Mouse (Mus musculus) adrenal gland, postnatal 14 days (tissue): ENCODE measurements around the gene Tagln. TPM values are rescaled to one million over a fixed set of nuclear protein-coding genes. Genes with fewer than 3 reads are reported as not detected.

Experiments
- DNase-seq: peaks from one replicate; pipeline ENCODE4 v3.0.0; 2021; ENCODE audit warnings: mixed read lengths
- total RNA-seq: library from RNA; stranded (reverse); gene quantifications from 2 replicates; pipeline ENCODE4 v1.2.3, GENCODE M21; 2021

Tagln gene
- total RNA-seq, 1 experiment from 2014 or later, result 57.9 TPM

DNA sequence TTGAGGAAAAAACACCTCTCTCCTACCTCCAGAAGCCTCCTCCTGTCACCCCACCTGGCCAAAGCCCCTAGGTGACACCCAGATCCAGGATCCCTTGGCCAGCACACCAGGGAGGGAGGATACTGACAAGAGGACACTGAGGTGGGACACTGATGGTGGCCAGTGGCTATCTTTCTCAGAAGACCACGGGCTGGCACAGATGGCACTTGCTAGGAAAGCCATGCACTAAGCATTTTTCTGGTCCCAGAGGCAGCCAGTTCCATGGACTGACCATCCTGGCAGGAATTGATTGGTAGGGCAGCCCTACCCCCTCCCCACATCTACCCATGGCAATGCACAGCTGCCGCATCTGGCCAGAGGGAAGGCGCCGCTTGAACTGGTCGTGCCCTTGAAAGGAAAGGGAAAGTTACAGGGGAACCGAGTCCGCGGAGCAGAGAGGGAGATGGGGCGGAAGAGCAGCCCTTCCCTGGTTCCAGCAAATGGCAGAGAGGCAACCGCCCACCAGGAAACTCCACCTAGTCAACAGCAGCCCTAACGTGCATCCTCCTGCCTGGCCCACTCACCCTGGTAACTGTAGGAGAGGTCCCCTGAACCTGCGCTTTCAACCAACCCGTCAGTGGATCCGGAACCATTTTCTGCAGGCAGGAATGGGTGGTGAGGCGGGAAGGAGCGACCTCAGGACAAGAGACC is 10.5 kb upstream of the Tagln start:
- DNase-seq, result peak; percentile 2

DNA sequence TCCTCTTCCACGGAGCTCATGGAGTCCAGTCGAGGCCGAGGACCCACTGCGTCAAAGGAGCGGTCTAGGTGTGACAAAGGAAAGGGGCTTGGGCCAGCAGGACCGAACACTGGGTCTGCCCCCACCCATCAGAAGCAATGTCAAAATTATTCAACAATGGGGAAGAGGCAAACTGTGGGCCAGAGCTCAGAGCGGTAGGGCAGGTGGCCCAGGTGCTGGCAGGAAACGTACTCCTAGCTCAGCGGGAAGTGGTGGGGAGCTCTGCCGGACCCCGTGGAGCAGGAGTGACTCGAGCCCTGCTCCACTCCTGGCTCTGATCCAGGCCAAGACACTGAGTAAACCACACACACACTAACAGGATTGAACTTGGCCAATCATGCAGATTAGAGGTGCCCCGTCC is 9.9 kb upstream of the Tagln start:
- DNase-seq, result no peak

DNA sequence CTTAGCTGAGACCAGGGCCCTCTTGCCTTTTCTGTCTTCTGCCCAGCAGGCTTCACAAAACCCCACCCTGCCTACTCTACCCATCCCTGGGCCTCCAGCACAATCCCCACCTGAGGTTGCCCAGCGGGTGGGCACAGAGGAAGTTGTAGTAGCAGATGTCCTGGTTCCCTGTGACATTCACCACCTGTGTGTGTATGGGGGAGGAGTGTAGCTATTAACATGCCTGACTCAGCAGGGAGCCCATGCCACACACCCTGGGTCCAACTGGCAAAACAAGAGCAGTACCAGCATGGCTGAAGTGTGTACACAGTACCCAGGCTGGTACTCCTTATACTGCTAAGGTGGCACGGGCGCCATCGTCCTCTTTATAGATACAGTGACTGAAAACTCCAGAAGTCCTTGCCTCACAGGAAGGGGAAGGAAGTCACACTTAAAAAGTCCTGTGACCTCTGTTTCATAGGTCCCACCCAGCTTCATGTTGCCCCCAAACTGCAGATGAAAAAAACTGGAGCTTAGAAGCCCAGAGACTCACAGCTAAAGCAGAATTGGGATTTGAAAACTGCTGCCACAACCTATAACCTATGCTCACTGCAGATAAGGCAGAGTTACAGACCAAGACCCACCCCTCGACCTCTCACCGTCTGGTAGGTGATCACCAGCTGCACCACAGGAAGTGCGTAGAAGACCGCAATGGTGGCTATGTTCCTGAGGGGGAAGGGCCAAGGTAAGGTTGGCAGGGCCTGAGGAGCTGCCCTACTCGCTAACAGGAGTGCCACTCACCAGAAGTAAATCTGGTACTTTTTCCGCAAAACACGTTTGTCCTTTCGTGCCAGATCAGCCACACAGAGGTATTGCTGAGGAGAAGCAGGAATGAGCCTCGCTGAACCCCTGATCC is 8.9 kb upstream of the Tagln start:
- DNase-seq, result no peak

DNA sequence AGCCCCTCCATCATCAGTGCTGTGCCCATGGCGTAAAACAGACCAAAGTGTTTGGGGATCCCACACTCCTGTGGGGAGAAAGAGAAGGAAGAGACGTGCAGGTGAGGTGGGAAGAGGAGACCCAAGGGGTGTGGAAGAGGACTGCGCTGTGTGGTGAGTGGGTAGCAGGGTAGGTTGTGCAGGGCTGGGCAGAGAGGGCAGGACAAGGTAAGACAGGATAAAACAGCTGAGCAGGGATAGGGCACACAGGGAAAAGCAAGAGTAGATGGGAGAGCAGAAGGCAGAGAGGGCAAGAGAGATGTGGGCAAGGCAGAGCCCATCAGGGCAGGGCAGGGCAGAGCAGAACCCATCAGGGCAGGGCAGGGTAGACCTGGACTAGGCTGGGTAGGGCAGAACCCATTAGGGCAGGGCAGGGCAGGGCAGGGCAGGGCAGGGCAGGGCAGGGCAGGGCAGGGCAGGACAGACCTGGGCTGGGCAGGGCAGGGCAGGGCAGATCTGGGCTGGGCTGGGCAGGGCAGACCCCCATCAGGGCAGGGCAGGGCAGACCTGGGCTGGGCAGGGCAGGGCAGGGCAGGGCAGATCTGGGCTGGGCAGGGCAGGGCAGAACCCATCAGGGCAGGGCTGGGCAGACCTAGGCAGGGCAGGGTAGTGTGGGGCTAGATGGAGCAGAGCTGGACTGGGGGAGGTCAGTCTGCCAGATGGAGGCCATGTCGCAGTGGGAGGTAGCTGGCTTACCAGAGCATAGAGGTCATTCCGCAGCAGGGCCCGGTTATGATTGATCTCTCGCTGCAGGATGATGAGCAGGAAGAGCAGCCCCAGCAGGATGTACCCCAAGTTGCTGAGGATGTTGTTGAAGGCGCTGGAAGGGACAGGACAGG is 8.0 kb upstream of the Tagln start:
- no peak for DNase-seq

DNA sequence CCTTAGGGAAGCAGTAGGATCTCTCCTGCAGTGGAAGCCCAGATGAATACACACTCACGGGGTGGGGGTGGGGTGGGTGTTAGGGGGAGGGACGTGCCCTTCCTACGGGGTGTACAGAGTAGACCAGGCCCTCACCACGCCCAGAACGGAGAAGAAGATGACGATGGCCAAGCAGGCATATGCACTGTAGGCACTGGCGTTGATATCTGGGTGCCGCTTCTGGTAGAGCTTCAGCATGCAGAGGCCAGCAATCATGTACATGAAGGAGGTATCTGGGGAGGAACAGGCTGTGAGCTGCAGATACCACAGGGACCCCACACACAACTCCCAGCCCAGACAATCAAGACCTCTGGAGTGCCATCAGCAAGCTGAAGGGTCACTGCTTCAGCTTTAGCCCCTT is 7.1 kb upstream of the Tagln start:
- DNase-seq, result no peak

DNA sequence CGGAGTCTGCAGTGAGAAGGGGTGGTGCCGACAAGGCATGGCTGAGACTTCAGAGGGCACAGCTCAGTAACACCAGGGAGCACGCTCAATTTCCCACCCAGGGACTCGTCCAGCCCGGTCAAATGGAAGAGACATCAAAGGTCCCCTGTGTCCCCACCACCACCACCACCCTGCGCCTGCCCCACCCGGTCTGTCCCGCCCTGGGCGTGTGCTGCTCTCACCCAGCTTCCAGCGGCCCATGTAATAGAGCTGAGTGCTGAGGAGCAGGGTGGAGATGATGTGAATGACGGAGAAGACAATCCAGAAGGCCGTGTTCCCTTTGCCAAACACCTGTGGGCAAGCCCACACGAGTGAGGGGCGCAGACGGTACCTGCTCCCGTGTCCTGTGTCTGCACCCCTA is 6.6 kb upstream of the Tagln start:
- no peak for DNase-seq

DNA sequence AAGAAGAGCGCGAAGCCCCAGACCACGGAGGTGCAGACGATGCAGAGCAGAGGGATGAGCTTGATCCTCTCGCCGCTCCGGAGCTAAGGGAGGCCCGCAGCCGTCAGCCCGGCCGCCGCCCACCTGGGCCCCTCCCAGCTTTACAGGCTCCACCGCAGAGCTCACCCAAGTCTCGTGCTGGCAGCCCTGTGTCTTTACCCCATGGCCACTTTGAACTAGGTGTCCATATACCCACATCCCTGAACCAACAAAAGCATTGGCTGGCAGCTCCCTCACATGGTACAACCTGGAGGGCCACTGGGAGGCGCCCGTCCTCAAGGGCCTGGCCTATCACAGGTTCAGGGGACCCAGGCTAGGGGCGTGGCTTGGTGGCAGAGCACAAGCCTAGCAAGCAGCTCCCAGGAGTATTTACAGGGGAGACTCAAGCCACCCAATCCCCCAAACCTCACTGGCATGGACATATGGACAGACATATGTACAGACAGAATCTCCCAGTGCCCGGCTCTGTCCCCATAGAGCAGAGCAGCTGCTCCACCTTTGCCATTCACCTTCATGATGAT is 5.6 kb upstream of the Tagln start:
- DNase-seq, result peak; percentile 66

DNA sequence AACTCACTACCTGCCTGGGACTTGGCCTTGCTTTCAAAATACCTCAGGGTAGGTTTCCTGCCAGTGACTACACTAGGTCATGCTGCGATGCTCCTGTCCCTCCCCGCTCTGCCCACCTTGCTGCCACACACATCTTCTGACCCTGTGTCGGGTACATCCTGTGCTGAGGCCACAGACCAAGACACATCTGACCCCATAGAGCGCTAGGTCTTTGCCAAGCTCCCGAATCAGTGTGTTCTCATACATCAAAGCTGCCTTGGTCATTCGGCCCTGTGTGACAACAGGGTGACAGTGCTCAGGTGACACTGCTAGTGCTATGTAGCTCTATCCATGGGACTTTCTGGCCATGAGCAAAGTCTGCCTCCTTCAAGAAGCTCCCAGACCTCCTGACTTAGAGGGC is 3.9 kb upstream of the Tagln start:
- no peak for DNase-seq

DNA sequence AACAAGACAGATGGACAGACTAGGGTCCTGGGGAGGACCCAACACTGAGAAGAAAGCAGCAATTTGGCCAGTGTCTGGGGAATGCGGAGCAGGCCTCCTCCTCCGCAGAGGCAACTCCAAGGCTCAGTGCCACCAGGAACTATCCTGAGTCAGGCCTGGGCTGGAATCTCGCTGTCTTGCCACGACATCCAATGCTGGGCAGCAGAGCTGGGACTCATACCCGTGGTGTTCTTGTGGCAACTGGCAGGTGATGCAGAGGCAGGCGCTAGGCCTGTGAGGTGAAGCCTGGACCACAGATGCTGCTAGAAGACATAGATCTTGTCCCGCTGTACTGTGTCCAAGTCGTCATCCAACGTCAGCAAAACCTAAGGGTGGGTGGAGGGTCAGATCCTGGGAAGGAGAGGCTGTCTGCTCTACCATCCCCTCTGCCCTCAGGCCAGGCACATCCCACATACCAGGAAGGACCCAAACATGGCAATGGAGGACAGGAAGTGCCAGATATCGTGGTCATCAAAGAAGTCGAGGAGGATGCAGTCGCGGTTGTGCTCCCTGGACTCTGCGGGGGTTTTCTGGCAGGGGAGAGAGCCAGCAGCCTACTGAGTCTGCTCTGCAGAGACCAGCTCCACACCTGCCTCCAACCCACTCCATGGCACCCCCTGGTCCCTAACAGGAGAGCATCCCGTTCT is 3.2 kb upstream of the Tagln start:
- no peak for DNase-seq

DNA sequence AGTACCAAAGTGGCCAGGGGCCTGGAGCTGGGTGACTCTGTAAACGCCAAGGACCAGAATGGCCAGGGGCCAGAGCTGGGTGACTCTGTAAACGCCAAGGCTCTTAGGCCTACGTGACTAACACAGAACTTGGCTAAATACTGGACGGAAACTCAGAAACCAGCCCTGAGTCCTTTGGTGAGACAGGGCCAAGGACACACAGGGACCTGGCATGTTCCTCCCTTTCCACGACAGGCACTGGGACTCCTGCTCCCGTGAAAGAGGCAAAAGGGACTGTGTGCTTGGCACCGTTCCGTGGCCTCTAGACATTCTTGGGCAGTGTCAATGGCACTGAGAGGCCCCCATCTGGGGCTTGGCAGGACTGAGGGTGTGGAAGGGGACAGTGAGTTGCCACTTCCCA is 2.2 kb upstream of the Tagln start:
- DNase-seq, result peak; percentile 87

DNA sequence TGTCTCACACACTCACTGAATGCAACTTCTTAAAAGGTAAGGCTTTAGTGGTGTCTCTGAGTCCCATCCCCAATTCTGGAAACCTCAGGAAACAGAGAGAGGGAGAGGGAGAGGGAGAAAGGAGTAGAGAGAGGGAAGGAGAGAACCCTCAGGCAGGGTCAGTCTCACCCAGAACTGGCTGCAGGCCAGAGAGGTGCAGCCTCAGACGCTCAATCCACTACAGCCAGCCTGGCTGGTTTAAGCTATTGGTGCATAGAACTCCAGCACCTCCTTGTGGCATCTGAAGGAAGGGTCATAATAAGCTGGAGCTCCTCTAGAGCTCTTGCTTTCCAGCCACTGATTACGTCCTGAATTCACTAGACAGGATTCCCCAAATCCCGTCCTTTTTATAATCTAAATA is 1.0 kb upstream of the Tagln start:
- peak; percentile 86 for DNase-seq

DNA sequence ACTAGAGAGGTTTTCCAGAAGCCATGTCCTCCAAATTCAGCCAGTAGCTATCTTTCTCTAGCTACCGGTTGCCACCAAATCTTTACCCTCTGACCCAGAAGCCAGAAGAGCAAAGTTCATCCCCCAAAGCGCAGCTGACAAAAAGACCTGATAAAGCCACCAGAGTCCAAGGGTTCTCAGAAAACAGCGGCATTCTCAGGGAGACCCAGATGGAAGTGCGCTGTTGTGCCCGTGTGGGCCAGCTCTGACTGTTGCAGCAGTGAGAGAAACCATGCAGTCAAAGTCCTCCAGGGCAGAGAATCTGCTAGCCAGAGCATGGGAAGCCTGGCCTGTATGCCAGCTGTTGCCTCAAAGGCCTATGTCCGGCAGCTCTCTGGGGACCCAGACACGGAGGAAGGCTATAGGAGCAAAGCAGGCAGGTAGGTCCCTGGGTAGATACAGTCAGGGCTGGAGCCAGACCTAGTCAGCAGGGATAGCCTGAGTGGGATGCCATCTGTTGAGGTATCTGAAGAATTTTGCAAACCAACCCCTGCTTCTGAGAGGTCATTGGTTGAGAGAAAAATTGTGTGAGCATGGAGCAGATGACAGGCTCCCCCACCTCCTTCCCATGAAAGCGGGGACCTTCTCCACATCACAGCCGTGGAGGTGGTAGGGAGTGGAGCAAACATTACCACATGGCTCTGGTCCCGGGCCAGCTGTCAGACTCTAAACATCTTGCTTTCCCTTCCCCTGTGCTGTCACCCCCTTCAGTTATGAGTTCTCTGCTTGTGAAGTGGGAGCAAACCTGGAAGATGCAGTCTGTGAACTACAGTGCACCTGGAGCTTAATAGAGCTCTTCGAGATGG is 3.1 kb downstream of the Tagln start:
- DNase-seq, result no peak

DNA sequence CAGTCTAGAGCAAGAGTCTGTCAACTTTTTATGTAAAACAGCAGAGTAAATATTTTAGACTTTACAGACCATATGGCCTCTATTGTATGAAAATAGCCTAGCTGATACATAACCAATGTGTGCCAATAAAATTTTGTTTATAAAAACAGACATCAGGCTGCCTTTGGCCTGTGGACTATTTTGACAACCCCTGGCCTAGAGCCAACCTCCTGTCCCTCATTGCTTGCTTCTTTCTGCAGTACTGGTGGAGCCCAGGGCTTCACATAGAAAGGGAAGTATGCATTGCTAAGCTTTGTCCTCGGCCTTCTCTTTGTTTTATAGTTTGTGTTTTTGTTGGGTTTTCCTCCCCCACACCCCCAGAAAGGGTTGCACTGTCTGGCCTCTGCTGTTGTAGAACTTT is 3.9 kb downstream of the Tagln start:
- DNase-seq, result peak; percentile 57

DNA sequence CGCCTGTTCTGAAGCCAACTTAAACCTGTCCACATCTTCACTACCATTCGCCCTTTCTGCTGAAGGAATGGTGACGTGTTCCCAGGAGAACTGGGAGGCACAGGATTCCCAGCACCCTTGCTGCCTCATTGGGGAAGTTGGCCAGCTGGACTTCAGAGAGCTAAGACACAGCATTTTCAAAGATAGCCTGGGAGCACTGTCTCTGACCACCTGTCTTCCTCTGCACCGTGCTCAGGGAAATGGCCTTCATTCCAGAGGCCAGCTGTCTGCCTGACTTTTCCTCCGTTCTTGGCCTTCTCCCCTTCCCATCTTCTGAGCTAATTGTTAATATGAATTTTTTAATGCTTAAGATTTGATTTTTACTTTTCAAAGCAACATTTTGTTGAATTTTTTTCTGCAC is 6.6 kb downstream of the Tagln start:
- no peak for DNase-seq

DNA sequence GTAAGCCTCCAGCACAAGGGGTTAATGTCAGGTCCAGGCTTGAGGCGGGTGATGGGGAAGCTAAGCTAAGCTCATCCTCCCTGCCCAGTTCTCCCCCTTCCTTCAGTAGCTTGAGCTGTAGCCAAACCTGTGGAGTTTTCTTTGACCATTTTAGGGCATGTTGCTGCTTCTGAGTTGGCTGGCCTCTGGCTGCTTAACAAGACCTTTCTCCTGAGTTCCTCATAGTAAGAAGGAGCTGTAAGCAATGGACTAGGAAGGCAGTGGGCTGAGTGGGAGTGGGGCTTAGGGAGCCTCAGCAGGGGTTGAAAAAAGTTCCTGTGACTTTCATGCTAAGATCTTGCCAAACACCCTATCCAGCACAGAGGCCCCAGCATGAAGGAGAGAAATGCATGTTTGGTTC is 16.0 kb downstream of the Tagln start:
- DNase-seq, result no peak

DNA sequence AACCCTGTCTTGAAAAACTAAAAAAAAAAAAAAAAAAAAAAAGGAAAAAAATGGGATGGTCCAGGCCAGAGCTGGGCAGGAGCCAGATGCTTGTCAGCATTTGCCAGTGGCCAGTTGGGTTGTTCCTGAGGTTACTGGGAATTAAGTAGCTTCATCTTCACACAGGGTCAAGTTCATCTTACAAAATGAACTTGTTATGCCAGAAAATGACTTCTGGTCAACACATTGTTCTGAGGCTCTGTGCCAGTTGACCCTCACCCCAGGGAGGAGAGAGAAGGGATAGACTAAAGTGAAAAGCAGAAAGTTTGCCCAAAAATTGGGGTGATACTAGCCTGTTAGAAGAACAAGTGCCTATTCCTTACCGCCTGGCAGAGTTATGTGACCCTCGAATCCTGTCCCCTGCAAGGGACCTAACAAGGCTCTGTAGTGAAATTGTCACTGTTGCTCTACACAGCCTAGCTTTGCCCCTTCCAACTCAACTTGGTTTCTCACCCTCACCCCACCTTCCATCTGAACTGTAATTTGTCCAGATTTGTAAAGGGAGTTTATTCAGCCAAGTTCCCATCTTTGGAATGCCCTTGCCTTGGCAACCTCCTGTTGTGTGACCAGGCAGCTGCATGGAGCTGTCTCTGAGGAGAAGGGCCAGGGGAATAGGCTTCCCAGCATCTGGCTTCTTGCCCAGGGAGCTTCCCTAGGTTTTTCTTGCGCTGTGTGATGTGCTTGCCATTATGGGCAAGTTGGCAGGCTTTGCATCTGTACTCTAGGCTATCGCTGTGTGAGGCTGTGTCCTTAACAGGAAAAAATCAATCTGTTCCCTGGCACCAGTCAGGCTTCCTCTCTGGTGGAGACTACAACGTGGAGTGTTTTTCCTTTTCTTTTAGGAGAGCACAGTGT is 18.6 kb downstream of the Tagln start:
- peak; percentile 77 for DNase-seq

DNA sequence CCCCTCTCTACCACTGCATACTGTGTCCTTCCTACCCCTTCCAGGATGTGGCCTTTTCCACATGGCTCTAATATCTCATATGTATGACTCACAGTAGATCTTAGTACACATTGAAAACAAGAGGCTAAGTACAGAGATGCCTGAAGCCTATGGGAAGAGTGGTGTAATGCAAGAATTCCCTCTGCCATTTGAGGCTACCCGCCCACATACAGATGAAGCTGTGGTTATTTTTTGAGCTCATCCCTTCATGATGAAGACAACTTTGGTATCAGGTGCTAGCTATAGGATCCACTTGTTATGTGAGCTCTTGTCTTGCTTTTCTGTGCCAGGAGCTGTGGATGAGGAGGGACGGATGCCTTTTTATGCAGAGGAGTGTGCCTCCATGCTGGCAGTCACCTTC is 20.2 kb downstream of the Tagln start:
- DNase-seq, result no peak

DNA sequence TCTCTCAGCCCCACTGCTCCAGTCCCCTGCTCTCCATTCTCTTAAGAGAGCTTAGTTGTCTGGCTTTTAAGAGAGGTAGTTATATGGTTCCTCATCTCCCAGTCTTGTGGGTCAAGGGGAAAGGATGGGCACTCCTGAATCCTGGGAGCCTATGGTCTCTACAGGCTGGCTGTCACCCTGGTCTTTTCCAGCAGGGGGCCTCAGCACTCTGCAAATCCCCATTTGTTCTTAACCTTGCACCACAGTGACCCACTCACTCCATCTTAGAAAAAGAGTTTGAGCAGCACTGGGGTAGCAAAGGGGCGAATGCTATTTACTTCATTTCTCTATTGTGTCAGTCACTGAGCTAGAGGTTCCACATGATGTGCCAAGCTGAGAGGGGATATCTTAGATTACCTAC is 24.2 kb downstream of the Tagln start:
- DNase-seq, result peak; percentile 82

DNA sequence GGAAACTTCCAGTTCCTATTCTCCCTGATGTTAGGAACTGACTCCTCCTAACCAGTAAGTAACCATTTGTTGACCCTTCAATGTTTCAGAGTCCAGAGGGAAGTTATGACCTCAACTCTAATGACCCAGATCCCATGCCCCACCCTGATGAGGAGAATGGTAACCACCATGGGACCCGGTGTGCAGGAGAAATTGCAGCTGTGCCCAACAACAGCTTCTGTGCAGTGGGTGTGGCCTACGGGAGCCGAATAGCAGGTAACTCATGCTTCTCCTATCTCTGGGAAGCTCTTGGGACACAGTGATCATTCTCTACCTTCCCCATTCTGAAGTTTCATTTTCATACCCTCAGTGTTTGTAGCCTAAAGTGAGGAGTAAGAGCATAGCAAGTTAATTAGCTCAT is 24.9 kb downstream of the Tagln start:
- DNase-seq, result no peak

DNA sequence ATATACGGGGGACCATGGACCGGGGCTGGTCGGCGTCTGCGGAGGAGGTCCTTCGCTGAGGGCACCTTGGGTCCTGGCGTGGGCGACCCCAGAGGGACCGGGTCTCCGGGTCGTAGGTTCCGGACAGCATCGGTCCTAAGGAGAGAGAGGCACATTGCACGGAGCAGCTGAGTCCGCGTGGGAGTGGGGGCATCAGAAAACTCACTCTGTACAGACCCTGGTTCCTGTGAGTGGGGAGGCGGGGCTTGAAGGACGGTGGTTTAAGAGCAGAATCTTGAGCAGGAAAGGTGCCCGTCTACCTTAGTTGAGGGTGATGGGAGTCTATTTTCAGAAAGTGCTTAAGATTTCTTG is 28.8 kb downstream of the Tagln start:
- DNase-seq, result no peak
